Mouse (Mus musculus): ENCODE data around the gene Tekt5.

The Tekt5 gene

DNA sequence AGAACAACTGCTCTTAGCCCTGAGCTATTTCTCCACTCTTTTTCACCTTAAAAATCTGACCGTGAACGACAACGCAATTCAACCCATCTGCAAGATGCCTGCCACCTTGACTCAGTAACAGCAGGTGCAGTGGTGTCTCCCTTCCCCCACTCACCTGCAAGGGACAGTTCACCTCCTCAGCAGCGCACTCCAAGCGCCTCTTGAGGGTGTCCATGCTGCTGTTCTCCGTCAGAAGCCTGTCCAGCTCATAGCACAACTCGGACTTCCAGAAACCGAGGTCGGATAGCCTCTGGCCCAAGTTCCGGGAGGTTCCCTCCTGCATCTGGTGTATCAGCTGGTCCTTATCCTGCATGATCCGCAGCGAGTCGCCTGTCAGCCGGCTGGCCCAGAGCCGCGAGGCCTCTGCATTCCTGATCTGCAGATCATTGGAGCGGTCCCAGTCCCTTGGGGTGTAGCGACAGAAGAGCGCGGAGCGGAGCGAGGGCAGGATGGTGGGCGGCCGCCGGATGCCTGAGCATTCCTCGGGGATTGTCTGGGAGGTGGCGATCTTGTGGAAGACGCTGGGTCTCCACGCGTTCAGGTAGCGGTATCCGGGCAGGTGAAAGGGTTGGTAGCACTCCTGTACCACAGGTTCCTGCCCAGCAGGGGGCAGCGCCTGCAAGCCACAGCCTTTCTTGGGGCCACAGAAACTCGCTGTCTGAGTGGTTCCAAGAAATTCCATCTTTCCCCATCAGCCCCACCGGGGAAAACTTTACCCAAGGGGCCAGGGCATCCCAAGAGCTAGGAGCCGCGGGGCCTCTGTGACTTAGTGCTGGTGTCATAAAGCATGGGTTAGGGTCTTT, at the start of gene Tekt5:
Tekt5 (minus strand) TSS at position 792 of the 842 bp plus-strand sequence.
- DNase-seq = peak; percentile 57

GRCm38 (mm10) chr16:10443723-10444122, 48.4 kb upstream of the Tekt5 start:
- no peak for DNase-seq

DNA sequence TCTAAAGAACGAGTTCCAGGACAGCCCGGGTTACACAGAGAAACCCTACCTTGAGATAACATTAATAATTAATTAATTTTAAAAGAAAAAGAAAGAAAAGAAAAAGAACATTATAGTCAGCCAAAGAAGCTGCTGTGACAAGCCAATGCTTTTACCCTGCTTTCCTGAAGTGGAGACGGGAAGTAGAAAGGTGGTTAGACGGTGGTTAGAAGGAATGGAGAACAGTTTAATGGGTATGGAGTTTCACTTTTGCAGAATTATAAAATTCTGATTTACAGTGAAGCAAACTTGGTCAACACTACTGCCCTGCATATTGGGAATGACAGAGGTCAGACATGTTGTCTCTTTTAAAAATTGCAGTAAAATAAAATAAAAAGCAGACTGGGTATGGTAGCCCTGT, 46.5 kb upstream of the Tekt5 start:
- DNase-seq = no peak

DNA sequence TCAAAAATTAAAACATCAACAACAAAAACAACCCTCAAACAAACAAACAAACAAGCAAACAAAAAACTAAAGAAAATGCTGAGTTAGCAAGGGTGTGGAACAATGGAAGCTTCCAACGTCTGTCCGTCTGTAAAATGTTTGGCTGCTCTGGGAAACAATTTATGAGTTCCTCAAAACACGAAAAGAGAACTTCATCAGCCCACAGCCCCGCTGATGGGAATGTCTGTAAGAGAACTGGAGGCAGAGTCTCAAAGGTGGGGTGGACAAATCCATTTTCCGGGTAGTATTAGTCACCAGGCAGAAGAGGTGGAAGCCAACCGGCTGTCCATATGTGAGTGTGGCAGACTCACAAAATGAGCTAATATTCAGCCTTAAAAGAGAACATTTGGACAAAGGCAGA, 46.0 kb upstream of the Tekt5 start:
- no peak for DNase-seq

GRCm38 (mm10) chr16:10438055-10438454, 42.8 kb upstream of the Tekt5 start:
- no peak for DNase-seq

GRCm38 (mm10) chr16:10436166-10436565, 40.9 kb upstream of the Tekt5 start:
- DNase-seq = no peak

DNA sequence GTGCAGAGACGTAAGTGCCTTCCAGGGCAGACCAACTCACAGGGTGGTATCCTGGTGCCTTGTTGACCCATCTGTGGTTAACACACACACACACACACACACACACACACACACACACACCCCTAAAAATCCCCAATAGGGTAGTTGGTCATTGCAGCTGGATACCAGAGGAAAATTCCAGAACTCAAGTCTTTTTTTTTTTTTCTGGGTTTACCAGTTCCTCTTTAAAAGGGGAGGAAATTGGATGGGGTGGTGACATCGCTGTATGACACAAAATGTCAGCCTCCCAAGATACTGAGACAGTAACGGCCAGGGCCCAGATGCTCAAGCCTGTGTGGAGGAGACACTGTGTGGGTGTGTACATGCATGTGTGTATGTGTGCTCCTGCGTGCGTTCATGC, 38.1 kb upstream of the Tekt5 start:
- DNase-seq = no peak

GRCm38 (mm10) chr16:10432387-10432786, 37.1 kb upstream of the Tekt5 start:
- no peak for DNase-seq

- DNase-seq = no peak
These were observed 36.6 kb upstream of the Tekt5 start for GRCm38 (mm10) chr16:10431911-10432310.

GRCm38 (mm10) chr16:10420447-10421054, 25.3 kb upstream of the Tekt5 start:
- DNase-seq = peak; percentile 17

DNA sequence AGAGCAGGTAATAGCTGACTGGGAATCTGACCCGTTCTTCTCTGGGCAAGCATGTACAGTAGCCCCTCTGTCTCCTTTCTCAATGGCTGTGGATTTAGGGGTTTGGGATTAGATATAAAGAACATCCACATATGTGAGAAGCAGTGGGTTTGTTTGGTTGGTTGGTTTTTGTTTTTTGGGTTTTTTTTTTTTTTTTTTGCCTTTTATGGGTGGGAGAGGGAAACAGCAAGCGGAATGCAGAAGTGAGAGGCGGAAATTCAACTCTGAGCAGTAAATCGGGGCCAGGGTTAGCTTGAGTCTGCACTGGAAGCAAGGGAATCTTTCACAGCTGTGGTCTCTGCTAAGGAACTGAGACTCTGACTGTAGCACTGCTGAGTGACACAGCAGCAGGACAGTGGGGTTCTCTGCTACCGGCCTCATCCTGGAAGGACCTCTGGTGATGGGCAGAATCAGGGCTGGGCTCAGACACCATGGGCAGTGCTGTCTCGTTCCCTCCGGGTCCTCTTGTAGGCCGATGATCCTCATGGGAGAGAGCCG, 22.5 kb upstream of the Tekt5 start:
- no peak for DNase-seq

GRCm38 (mm10) chr16:10416866-10417265, 21.6 kb upstream of the Tekt5 start:
- no peak for DNase-seq

DNA sequence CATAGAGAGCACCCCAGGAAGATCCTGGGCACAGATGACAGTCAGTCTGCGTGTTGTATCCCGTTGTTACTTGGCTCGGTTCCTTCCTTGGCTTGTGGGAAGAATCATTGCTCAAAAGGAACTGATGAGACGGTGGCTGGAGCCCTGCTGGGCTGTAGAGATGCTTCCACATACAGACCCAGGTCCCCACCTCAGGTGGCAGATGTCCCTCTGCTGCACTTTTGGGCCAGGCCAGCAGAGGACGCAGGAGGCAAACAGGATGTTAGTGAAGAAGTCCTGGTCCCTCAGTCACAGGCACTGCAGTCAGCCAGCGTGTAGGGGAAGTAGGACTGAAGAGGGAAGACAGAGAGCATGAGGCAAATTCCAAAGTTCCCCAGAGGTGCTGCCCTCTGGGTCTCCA, 20.7 kb upstream of the Tekt5 start:
- no peak for DNase-seq

GRCm38 (mm10) chr16:10411764-10412746, 16.8 kb upstream of the Tekt5 start, which contains the start of gene Nubp1:
TSS of gene Nubp1 (plus strand) at chr16:10411948.
- peak; percentile 97 for DNase-seq

DNA sequence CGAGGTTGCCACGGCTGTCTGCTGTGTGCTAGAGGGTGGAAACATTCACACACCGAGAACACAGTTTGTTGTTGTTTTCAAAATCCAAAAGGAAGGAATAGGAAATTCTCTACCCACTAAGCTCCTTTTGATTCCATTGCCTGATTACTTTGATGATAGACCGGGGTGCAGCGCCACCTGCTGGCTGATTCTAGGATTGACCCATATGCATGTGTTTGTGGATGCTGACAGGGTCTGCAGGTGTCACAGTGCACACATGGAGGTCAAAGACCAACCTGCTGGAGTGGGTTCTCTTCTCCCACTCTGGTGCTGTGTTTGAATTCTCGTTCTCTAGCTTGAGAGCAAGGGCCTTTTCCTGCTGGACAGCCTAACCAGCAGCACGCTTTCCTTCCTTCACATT, 3.9 kb upstream of the Tekt5 start:
- DNase-seq = peak; percentile 82

GRCm38 (mm10) chr16:10398755-10399154, 3.5 kb upstream of the Tekt5 start:
- no peak for DNase-seq

DNA sequence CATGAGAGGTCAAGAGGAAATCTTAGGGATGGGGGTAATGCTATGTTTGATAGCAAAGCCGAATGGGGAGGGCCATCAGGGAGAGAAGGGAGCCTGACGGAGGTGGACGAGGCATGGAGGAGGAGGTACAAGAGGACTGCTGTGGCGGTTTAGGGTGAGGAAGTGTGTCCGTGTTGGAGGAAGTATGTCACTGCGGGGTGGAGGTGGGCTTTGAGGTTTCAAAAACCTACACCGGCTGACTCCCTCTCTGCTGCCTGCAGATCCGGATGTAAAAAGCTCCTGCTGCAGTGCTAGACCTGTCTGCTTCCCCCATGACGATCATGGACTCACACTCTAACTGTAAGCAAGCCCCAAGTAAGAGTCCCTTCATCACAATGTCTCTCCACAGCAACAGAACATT, 2.7 kb downstream of the Tekt5 start:
- no peak for DNase-seq

- DNase-seq = no peak
These were observed 6.5 kb downstream of the Tekt5 start for GRCm38 (mm10) chr16:10388634-10389365.

DNA sequence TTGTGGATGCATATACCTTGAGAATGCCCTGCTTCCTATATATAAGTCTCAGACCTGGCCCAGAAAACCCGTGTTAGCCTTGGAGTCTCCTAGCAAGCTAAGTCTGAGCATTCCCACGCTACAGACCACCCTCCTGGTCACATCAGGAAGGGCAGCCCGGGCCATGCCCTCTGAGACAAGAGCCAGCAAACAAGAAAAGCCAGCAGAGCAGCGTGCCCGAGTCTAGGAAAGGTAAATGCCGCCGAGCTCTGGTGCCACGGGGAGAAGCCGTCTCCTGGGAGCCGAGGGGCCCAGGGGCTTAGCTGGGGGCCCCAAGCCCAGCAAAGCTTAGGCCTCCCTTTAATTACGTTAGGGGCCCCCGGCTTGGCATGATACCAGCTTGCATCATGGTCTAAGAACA, 10.0 kb downstream of the Tekt5 start:
- DNase-seq = no peak

DNA sequence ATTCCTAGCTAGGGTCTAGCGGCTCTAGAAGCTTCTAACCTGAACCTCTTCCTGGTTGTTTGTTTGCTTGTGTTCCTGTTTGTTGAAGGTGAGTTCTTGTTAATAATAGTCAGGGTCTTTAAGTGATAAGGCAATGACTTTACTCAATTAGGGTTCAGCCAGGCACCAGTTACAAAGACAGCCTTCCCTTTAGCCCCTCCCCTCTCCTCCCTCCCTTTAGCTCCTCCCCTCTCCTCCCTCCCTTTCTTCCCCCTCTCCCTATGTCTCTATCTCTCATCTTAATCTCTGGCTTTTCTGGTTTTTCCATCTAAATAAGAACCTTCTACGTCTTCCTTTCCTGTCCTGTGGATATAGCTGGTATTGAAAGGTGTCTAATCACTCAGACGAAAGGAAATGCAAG, 10.7 kb downstream of the Tekt5 start:
- DNase-seq = no peak

- no peak for DNase-seq
These were observed 11.2 kb downstream of the Tekt5 start for GRCm38 (mm10) chr16:10384060-10384497.

GRCm38 (mm10) chr16:10379531-10379930, 15.8 kb downstream of the Tekt5 start:
- DNase-seq = no peak

Measured in retina, postnatal 1 day (tissue).